Mouse (Mus musculus): ENCODE data around the gene Olfr211. TPM values are rescaled to one million over a fixed set of nuclear protein-coding genes. Genes with fewer than 3 reads are reported as not detected.

The Olfr211 gene
- polyA plus RNA-seq (2014; fragmentation: Nextera tagmentation; extraction: Ambion mirVana), result not detected in 2 replicates

- H3K4me1 ChIP-seq (ENCODE audit: control insufficient read depth, insufficient read depth, low read length), result no peaks in the 10 kb centered on the region
- no peaks in the 10 kb centered on the region for H3K36me3 ChIP-seq (ENCODE audit: control insufficient read depth, insufficient read depth, low read length)
- H3K27me3 ChIP-seq (ENCODE audit: control insufficient read depth, insufficient read depth, low read length), result no peaks in the 10 kb centered on the region
- H3K9ac ChIP-seq (ENCODE audit: low read depth, low read length), result no peak within 1 kb of the TSS
- ATAC-seq (ENCODE audit: low FRiP score, low TSS enrichment), result no peak
- no peaks in the 10 kb centered on the region for H3K9me3 ChIP-seq (ENCODE audit: control insufficient read depth, low read length)
- 73% methylated on average over 4 of the region's 4 CpGs for WGBS
- no peak within 1 kb of the TSS for H3K4me2 ChIP-seq (replicated peaks; ENCODE audit: low read depth, low read length)
- H3K4me3 ChIP-seq (ENCODE audit: low read length), result no peak within 1 kb of the TSS
- no peak within 1 kb of the TSS for H3K27ac ChIP-seq (ENCODE audit: low read depth, low read length)
Observed at GRCm38 (mm10) chr6:116488791-116489190, at the start of gene Olfr211. TSS of gene Olfr211 (plus strand) at chr6:116489091.

- no peaks in the 10 kb centered on the region for H3K36me3 ChIP-seq (ENCODE audit: control insufficient read depth, insufficient read depth, low read length)
- no peak overlapping the region for H3K4me3 ChIP-seq (ENCODE audit: low read length)
- ATAC-seq (ENCODE audit: low FRiP score, low TSS enrichment), result no peak
- WGBS, result 83% methylated on average over 6 of the region's 6 CpGs
- H3K4me2 ChIP-seq (replicated peaks; ENCODE audit: low read depth, low read length), result no peak overlapping the region
- H3K9ac ChIP-seq (ENCODE audit: low read depth, low read length), result no peak overlapping the region
- H3K4me1 ChIP-seq (ENCODE audit: control insufficient read depth, insufficient read depth, low read length), result no peaks in the 10 kb centered on the region
- H3K27ac ChIP-seq (ENCODE audit: low read depth, low read length), result no peak overlapping the region
- H3K27me3 ChIP-seq (ENCODE audit: control insufficient read depth, insufficient read depth, low read length), result no peaks in the 10 kb centered on the region
- no peaks in the 10 kb centered on the region for H3K9me3 ChIP-seq (ENCODE audit: control insufficient read depth, low read length)
Observed at GRCm38 (mm10) chr6:116439531-116439930, 49.4 kb upstream of the Olfr211 start.

- WGBS, result 77% methylated on average over 4 of the region's 4 CpGs
- no peak for ATAC-seq (ENCODE audit: low FRiP score, low TSS enrichment)
- H3K9me3 ChIP-seq (ENCODE audit: control insufficient read depth, low read length), result no peaks in the 10 kb centered on the region
Observed at GRCm38 (mm10) chr6:116440447-116440846, 48.4 kb upstream of the Olfr211 start.

GRCm38 (mm10) chr6:116440849-116441248, 48.0 kb upstream of the Olfr211 start:
- no peak for ATAC-seq (ENCODE audit: low FRiP score, low TSS enrichment)
- Histone ChIP-seq H3K36me3 (ENCODE audit: control insufficient read depth, insufficient read depth, low read length) (no peaks in the 10 kb centered on the region), H3K4me2 (replicated peaks; ENCODE audit: low read depth, low read length) (no peak overlapping the region), H3K9ac (ENCODE audit: low read depth, low read length) (no peak overlapping the region), H3K4me3 (ENCODE audit: low read length) (no peak overlapping the region), H3K27me3 (ENCODE audit: control insufficient read depth, insufficient read depth, low read length) (no peaks in the 10 kb centered on the region), H3K4me1 (ENCODE audit: control insufficient read depth, insufficient read depth, low read length) (no peaks in the 10 kb centered on the region), H3K27ac (ENCODE audit: low read depth, low read length) (no peak overlapping the region), H3K9me3 (ENCODE audit: control insufficient read depth, low read length) (no peaks in the 10 kb centered on the region)
- 79% methylated on average over 4 of the region's 4 CpGs for WGBS

More at GRCm38 (mm10) chr6:116440447-116440846, 48.4 kb upstream of the Olfr211 start:
- H3K27ac ChIP-seq (ENCODE audit: low read depth, low read length), result no peak overlapping the region
- no peak overlapping the region for H3K9ac ChIP-seq (ENCODE audit: low read depth, low read length)
- no peak overlapping the region for H3K4me2 ChIP-seq (replicated peaks; ENCODE audit: low read depth, low read length)
- no peaks in the 10 kb centered on the region for H3K4me1 ChIP-seq (ENCODE audit: control insufficient read depth, insufficient read depth, low read length)
- H3K27me3 ChIP-seq (ENCODE audit: control insufficient read depth, insufficient read depth, low read length), result no peaks in the 10 kb centered on the region
- H3K36me3 ChIP-seq (ENCODE audit: control insufficient read depth, insufficient read depth, low read length), result no peaks in the 10 kb centered on the region
- no peak overlapping the region for H3K4me3 ChIP-seq (ENCODE audit: low read length)

GRCm38 (mm10) chr6:116455781-116456180, 33.1 kb upstream of the Olfr211 start:
- H3K9ac ChIP-seq (ENCODE audit: low read depth, low read length), result no peak overlapping the region
- H3K36me3 ChIP-seq (ENCODE audit: control insufficient read depth, insufficient read depth, low read length), result no peaks in the 10 kb centered on the region
- peaks cover 14% of the 10 kb centered on the region for H3K27me3 ChIP-seq (ENCODE audit: control insufficient read depth, insufficient read depth, low read length)
- H3K4me1 ChIP-seq (ENCODE audit: control insufficient read depth, insufficient read depth, low read length), result no peaks in the 10 kb centered on the region
- no peaks in the 10 kb centered on the region for H3K9me3 ChIP-seq (ENCODE audit: control insufficient read depth, low read length)
- 81% methylated on average over 4 of the region's 4 CpGs for WGBS
- no peak for ATAC-seq (ENCODE audit: low FRiP score, low TSS enrichment)
- no peak overlapping the region for H3K27ac ChIP-seq (ENCODE audit: low read depth, low read length)
- no peak overlapping the region for H3K4me3 ChIP-seq (ENCODE audit: low read length)
- no peak overlapping the region for H3K4me2 ChIP-seq (replicated peaks; ENCODE audit: low read depth, low read length)

- Histone ChIP-seq H3K27me3 (ENCODE audit: control insufficient read depth, insufficient read depth, low read length) (peaks cover 19% of the 10 kb centered on the region), H3K4me2 (replicated peaks; ENCODE audit: low read depth, low read length) (no peak overlapping the region), H3K9me3 (ENCODE audit: control insufficient read depth, low read length) (no peaks in the 10 kb centered on the region), H3K4me3 (ENCODE audit: low read length) (no peak overlapping the region), H3K9ac (ENCODE audit: low read depth, low read length) (no peak overlapping the region), H3K4me1 (ENCODE audit: control insufficient read depth, insufficient read depth, low read length) (no peaks in the 10 kb centered on the region), H3K36me3 (ENCODE audit: control insufficient read depth, insufficient read depth, low read length) (no peaks in the 10 kb centered on the region), H3K27ac (ENCODE audit: low read depth, low read length) (no peak overlapping the region)
- ATAC-seq (ENCODE audit: low FRiP score, low TSS enrichment), result no peak
- WGBS, result 94% methylated on average over 1 of the region's 1 CpGs
Observed at GRCm38 (mm10) chr6:116456482-116456881, 32.4 kb upstream of the Olfr211 start.

- 88% methylated on average over 4 of the region's 4 CpGs for WGBS
- no peak overlapping the region for H3K27ac ChIP-seq (ENCODE audit: low read depth, low read length)
- peaks cover 24% of the 10 kb centered on the region for H3K27me3 ChIP-seq (ENCODE audit: control insufficient read depth, insufficient read depth, low read length)
- no peak overlapping the region for H3K4me3 ChIP-seq (ENCODE audit: low read length)
- ATAC-seq (ENCODE audit: low FRiP score, low TSS enrichment), result no peak
- no peak overlapping the region for H3K4me2 ChIP-seq (replicated peaks; ENCODE audit: low read depth, low read length)
- H3K9me3 ChIP-seq (ENCODE audit: control insufficient read depth, low read length), result no peaks in the 10 kb centered on the region
- H3K36me3 ChIP-seq (ENCODE audit: control insufficient read depth, insufficient read depth, low read length), result no peaks in the 10 kb centered on the region
- H3K9ac ChIP-seq (ENCODE audit: low read depth, low read length), result no peak overlapping the region
- H3K4me1 ChIP-seq (ENCODE audit: control insufficient read depth, insufficient read depth, low read length), result no peaks in the 10 kb centered on the region
Observed at GRCm38 (mm10) chr6:116458728-116459127, 30.2 kb upstream of the Olfr211 start.

- ATAC-seq (ENCODE audit: low FRiP score, low TSS enrichment), result no peak
- H3K4me2 ChIP-seq (replicated peaks; ENCODE audit: low read depth, low read length), result no peak overlapping the region
- H3K9me3 ChIP-seq (ENCODE audit: control insufficient read depth, low read length), result no peaks in the 10 kb centered on the region
- H3K27me3 ChIP-seq (ENCODE audit: control insufficient read depth, insufficient read depth, low read length), result peaks cover 24% of the 10 kb centered on the region
- no peaks in the 10 kb centered on the region for H3K36me3 ChIP-seq (ENCODE audit: control insufficient read depth, insufficient read depth, low read length)
- no peaks in the 10 kb centered on the region for H3K4me1 ChIP-seq (ENCODE audit: control insufficient read depth, insufficient read depth, low read length)
- WGBS, result 75% methylated on average over 2 of the region's 2 CpGs
- H3K4me3 ChIP-seq (ENCODE audit: low read length), result no peak overlapping the region
- no peak overlapping the region for H3K27ac ChIP-seq (ENCODE audit: low read depth, low read length)
- no peak overlapping the region for H3K9ac ChIP-seq (ENCODE audit: low read depth, low read length)
Observed at GRCm38 (mm10) chr6:116459232-116459631, 29.7 kb upstream of the Olfr211 start.

GRCm38 (mm10) chr6:116460544-116461283, 28.2 kb upstream of the Olfr211 start, which contains the start of gene Alox5:
TSS of gene Alox5 (minus strand) at chr6:116461178.
- 3% methylated on average over 43 of the region's 43 CpGs for WGBS
- Histone ChIP-seq H3K27ac (ENCODE audit: low read depth, low read length) (no peak within 1 kb of the TSS), H3K9me3 (ENCODE audit: control insufficient read depth, low read length) (no peaks in the 10 kb centered on the region), H3K36me3 (ENCODE audit: control insufficient read depth, insufficient read depth, low read length) (no peaks in the 10 kb centered on the region), H3K4me2 (replicated peaks; ENCODE audit: low read depth, low read length) (peak within 1 kb of the TSS; percentile 61), H3K27me3 (ENCODE audit: control insufficient read depth, insufficient read depth, low read length) (peaks cover 24% of the 10 kb centered on the region), H3K4me1 (ENCODE audit: control insufficient read depth, insufficient read depth, low read length) (no peaks in the 10 kb centered on the region), H3K4me3 (ENCODE audit: low read length) (peak within 1 kb of the TSS; percentile 29), H3K9ac (ENCODE audit: low read depth, low read length) (no peak within 1 kb of the TSS)
- peak; percentile 86 for ATAC-seq (ENCODE audit: low FRiP score, low TSS enrichment)
